Mouse (Mus musculus) embryonic facial prominence, embryonic 14.5 days (tissue): ENCODE measurements around the gene Ccdc125. TPM values are rescaled to one million over a fixed set of nuclear protein-coding genes. Genes with fewer than 3 reads are reported as not detected.

ENCODE experiments used
- ATAC-seq: fragments of 200-750 bp; cut with Nextera tagmentation; 2 replicates; pipeline ENCODE4 v1.8.0; 2017; ENCODE audit warnings: low read depth, moderate number of reproducible peaks, moderate TSS enrichment
- DNase-seq: peaks from one replicate; pipeline ENCODE4 v3.0.0-alpha.2; 2015; ENCODE audit warnings: low spot score
- H3K27ac ChIP-seq: fragments of 300-500 bp; sonication (generic); replicated peaks from 2 replicates; pipeline ENCODE4 v1.5.1; 2014; ENCODE audit warnings: low read depth, mild to moderate bottlenecking, low read length, moderate library complexity
- H3K27me3 ChIP-seq: fragments of 300-500 bp; sonication (generic); replicated peaks from 2 replicates; pipeline ENCODE4 v1.6.1; 2014; ENCODE audit warnings: low read length; ENCODE audit not compliant: control insufficient read depth, insufficient read depth
- H3K36me3 ChIP-seq: fragments of 300-500 bp; sonication (generic); 2 replicates; pipeline ENCODE4 v1.6.1; 2014; ENCODE audit warnings: low read length, mixed read lengths; ENCODE audit not compliant: control insufficient read depth, insufficient read depth
- H3K4me1 ChIP-seq: fragments of 300-500 bp; sonication (generic); 2 replicates; pipeline ENCODE4 v1.6.1; 2014; ENCODE audit warnings: antibody characterized with exemption, low read length; ENCODE audit not compliant: control insufficient read depth, insufficient read depth
- H3K4me2 ChIP-seq: fragments of 300-500 bp; sonication (generic); 2 replicates; pipeline ENCODE4 v1.6.1; 2014; ENCODE audit warnings: low read depth, mild to moderate bottlenecking, low read length, moderate library complexity, mixed read lengths
- H3K4me3 ChIP-seq: fragments of 300-500 bp; sonication (generic); 2 replicates; pipeline ENCODE4 v1.5.1; 2014; ENCODE audit warnings: low read depth, mild to moderate bottlenecking, low read length
- H3K9ac ChIP-seq: fragments of 300-500 bp; sonication (generic); 2 replicates; pipeline ENCODE4 v1.6.1; 2014; ENCODE audit warnings: low read depth, mild to moderate bottlenecking, low read length, moderate library complexity, mixed read lengths
- H3K9me3 ChIP-seq: fragments of 300-500 bp; sonication (generic); 2 replicates; pipeline ENCODE4 v1.6.1; 2016; ENCODE audit warnings: low read length; ENCODE audit not compliant: control insufficient read depth
- WGBS: fragments of 180-500 bp; shearing (Covaris S2); extraction: QIAGEN DNeasy Blood & Tissue Kit; methylation state at CpG from one replicate; pipeline ENCODE4 v1.1.7; 2014; 5-methylcytosine and 5-hydroxymethylcytosine counted together
- polyA plus RNA-seq: library from polyadenylated mRNA; unstranded; fragments of >200 nt; fragmentation: Nextera tagmentation; extraction: Ambion mirVana; gene quantifications from 2 replicates; pipeline ENCODE4 v1.2.1, GENCODE M21; 2014

Gene Ccdc125
- polyA plus RNA-seq, 1 experiment from 2014 or later, result 2.6 TPM

DNA sequence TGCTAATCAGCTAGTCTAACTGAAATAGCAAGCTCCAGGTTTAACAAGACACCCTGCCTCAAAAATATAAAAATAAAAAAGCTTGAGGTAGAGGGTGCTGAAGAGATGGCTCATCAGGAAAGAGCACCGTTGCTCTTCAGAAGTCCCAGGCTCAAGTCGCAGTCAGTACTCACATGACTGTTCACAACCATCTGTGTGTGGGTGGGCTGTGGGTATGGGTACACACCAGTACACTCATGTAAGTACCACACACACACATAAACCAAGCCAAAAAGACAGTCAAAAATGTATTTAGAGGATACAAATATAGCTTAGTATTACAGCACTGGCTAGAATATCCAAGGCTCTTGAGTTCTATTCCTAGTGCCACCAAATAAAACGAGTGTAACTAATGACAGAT, 76.6 kb downstream of the Ccdc125 start:
- no peak overlapping the region for H3K4me2 ChIP-seq
- no peak overlapping the region for H3K9ac ChIP-seq
- no peaks in the 10 kb centered on the region for H3K9me3 ChIP-seq
- DNase-seq (no peak), ATAC-seq (no peak)
- H3K4me1 ChIP-seq, result peaks cover 5% of the 10 kb centered on the region; the same call in 1 of the 2 replicates
- no peak overlapping the region for H3K27ac ChIP-seq
- H3K36me3 ChIP-seq, result no peaks in the 10 kb centered on the region
- H3K27me3 ChIP-seq, result no peaks in the 10 kb centered on the region
- no peak overlapping the region for H3K4me3 ChIP-seq
- 83% methylated on average over 3 of the region's 3 CpGs for WGBS

Other genes starting within 250 kb of the Ccdc125 start
- gene Naip1, start 216.8 kb upstream of the Ccdc125 start, polyA plus RNA-seq, result 0.04 TPM in 1 of 2 replicates, not detected in the other
- gene Gtf2h2, start 177.1 kb upstream of the Ccdc125 start, polyA plus RNA-seq, result 49.3 and 54.5 TPM in 2 replicates
- 7.1 and 7.4 TPM in 2 replicates for gene Ocln, start 117.0 kb upstream of the Ccdc125 start, polyA plus RNA-seq
- gene Marveld2, start 52.7 kb upstream of the Ccdc125 start, polyA plus RNA-seq, result 6.1 and 8.4 TPM in 2 replicates
- 257 and 266 TPM in 2 replicates for gene Ak6, start 18.7 kb upstream of the Ccdc125 start, polyA plus RNA-seq
- 22.4 and 22.6 TPM in 2 replicates for gene Rad17, start 18.7 kb upstream of the Ccdc125 start, polyA plus RNA-seq
- gene Taf9, start 18.1 kb upstream of the Ccdc125 start, polyA plus RNA-seq, result 21.6 and 22.3 TPM in 2 replicates
- gene Cdk7, start 61.2 kb downstream of the Ccdc125 start, polyA plus RNA-seq, result 85.7 and 90.9 TPM in 2 replicates
- gene Mrps36, start 74.9 kb downstream of the Ccdc125 start, polyA plus RNA-seq, result 125 and 150 TPM in 2 replicates
- 23.3 and 30.5 TPM in 2 replicates for gene Cenph, start 106.2 kb downstream of the Ccdc125 start, polyA plus RNA-seq
- 169 and 219 TPM in 2 replicates for gene Ccnb1, start 116.9 kb downstream of the Ccdc125 start, polyA plus RNA-seq
- gene Slc30a5, start 163.7 kb downstream of the Ccdc125 start, polyA plus RNA-seq, result 68.0 and 75.5 TPM in 2 replicates